ENCODE assay signal across 25 mouse cellular contexts in the genomic region with DNA sequence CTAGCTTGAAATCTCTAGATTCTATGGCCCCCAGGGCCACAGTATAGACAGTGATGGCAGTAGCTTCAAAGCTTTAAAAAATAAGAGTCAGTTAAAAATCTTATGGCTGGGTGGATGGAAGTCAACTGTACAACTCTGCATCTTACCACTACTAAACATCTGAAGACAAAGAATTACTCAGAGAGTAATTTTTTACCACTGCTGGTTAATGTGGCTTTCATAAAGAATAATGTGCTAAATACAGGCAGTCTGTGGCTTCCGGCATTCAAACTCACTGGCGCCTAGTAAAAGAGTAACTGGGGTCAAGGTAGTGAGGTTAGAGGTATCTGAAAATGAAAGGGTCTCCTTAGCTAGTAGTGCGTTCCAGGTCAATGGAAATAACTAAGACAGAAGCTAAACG.
DNase-seq lines count a peak whose midpoint lies in the region; ATAC-seq and TF ChIP-seq lines count a peak whose summit lies in the region.
"Had no signal": no experiment of that assay in that cellular context is flagged by ENCODE, and none has a peak within 500 bp of the region (broad histone marks: within the 10 kb centered on the region; RNA-seq: fewer than 3 reads in every experiment).

No protein-coding gene starts in this region.

- peaks cover 48% of the 10 kb centered on the region for H3K27me3 ChIP-seq in kidney, embryonic 15.5 days
- peaks cover 29% of the 10 kb centered on the region for H3K27me3 ChIP-seq in Patski
- peaks cover 3% of the 10 kb centered on the region; the same call in 1 of the 2 replicates for H3K27me3 ChIP-seq in hindbrain, postnatal 0 days (ENCODE audit: insufficient read depth, low read length)

- in situ Hi-C loops in Patski (cut with MboI; ENCODE audit: low pct_unique_long_range_greater_than_20kb): no loop called here

- no peak overlapping the region for H3K27ac ChIP-seq in kidney, embryonic 15.5 days
- no peak overlapping the region for H3K27ac ChIP-seq in hindbrain, postnatal 0 days
- H3K27ac ChIP-seq: embryonic facial prominence, embryonic 10.5 days; embryonic facial prominence, embryonic 13.5 days; forebrain, embryonic 12.5 days; hindbrain, embryonic 12.5 days; hindbrain, embryonic 15.5 days had no signal

- POLR2A ChIA-PET in Patski (lab: Charles Lee): no interaction called here

- H3K4me3 ChIP-seq in kidney, embryonic 15.5 days (replicated peaks): no peak overlapping the region
- H3K4me3 ChIP-seq in hindbrain, postnatal 0 days (ENCODE audit: low read length): no peak overlapping the region
- H3K4me3 ChIP-seq: embryonic facial prominence, embryonic 10.5 days; embryonic facial prominence, embryonic 13.5 days; erythroblast, embryonic 14.5 days; forebrain, embryonic 12.5 days; hindbrain, embryonic 12.5 days; hindbrain, embryonic 15.5 days had no signal

- no peak overlapping the region for H3K4me2 ChIP-seq in kidney, embryonic 15.5 days
- H3K4me2 ChIP-seq in hindbrain, postnatal 0 days (ENCODE audit: low read depth, low read length): no peak overlapping the region
- H3K4me2 ChIP-seq: embryonic facial prominence, embryonic 13.5 days; forebrain, embryonic 12.5 days; heart, embryonic 11.5 days; hindbrain, embryonic 12.5 days; hindbrain, embryonic 15.5 days had no signal

- no peaks in the 10 kb centered on the region for H3K4me1 ChIP-seq in kidney, embryonic 15.5 days
- H3K4me1 ChIP-seq in hindbrain, postnatal 0 days (ENCODE audit: insufficient read depth, low read length): no peaks in the 10 kb centered on the region
- H3K4me1 ChIP-seq: embryonic facial prominence, embryonic 10.5 days; forebrain, embryonic 12.5 days; hindbrain, embryonic 12.5 days; hindbrain, embryonic 15.5 days had no signal

- DNase-seq in kidney, adult 9 months: peak; percentile 13
- DNase-seq in CD4-positive, CD25-positive, alpha-beta regulatory T cell, adult 2 months (ENCODE audit: low read depth, low spot score): peak; percentile 4
- DNase-seq in Patski (ENCODE audit: low read depth, low spot score): no peak
- DNase-seq in hindbrain, postnatal 0 days (ENCODE audit: low spot score): no peak
- DNase-seq in gastrocnemius, postnatal 10 days: no peak
- no peak for DNase-seq in layer of hippocampus, adult 9-11 months
- DNase-seq: adrenal gland, postnatal 10 days; adrenal gland, postnatal 36 days; B cell, adult 2 months; cerebellum, adult 18-20 months; cerebellum, postnatal 10 days; cerebellum, postnatal 36 days; embryo, embryonic 11 days; gastrocnemius, postnatal 14 days; heart, adult 11 months had no signal

- no peaks in the 10 kb centered on the region for H3K36me3 ChIP-seq in kidney, embryonic 15.5 days
- H3K36me3 ChIP-seq in hindbrain, postnatal 0 days (ENCODE audit: insufficient read depth, low read length): no peaks in the 10 kb centered on the region
- H3K36me3 ChIP-seq: embryonic facial prominence, embryonic 10.5 days; embryonic facial prominence, embryonic 13.5 days; forebrain, embryonic 12.5 days; hindbrain, embryonic 12.5 days; hindbrain, embryonic 15.5 days had no signal

- no peak overlapping the region for H3K9ac ChIP-seq in kidney, embryonic 15.5 days
- no peak overlapping the region for H3K9ac ChIP-seq in hindbrain, postnatal 0 days (replicated peaks; ENCODE audit: low read length)
- H3K9ac ChIP-seq: embryonic facial prominence, embryonic 13.5 days; forebrain, embryonic 12.5 days; hindbrain, embryonic 12.5 days; hindbrain, embryonic 15.5 days had no signal

- 66% methylated on average over 4 of the region's 4 CpGs for WGBS in kidney, embryonic 15.5 days
- WGBS in hindbrain, postnatal 0 days: 81% methylated on average over 4 of the region's 4 CpGs

- TF ChIP-seq CTCF in Patski (IDR thresholded peaks at IDR 0.05): no peak
- TF ChIP-seq CTCF in hindbrain, postnatal 0 days (IDR thresholded peaks at IDR 0.05; ENCODE audit: low read depth): no peak

- CTCF ChIA-PET in Patski (lab: Charles Lee): interaction anchor here (1.6 kb wide), 1 partner anchor 43 kb away, joined by 4 read pairs; no protein-coding TSS in a partner anchor

- H3K9me3 ChIP-seq in kidney, embryonic 15.5 days (replicated peaks): no peaks in the 10 kb centered on the region
- no peaks in the 10 kb centered on the region for H3K9me3 ChIP-seq in hindbrain, postnatal 0 days (ENCODE audit: low read length)
- H3K9me3 ChIP-seq: embryonic facial prominence, embryonic 10.5 days; embryonic facial prominence, embryonic 13.5 days; forebrain, embryonic 12.5 days; hindbrain, embryonic 12.5 days; hindbrain, embryonic 15.5 days had no signal

- ATAC-seq in kidney, embryonic 15.5 days (replicated peaks; ENCODE audit: low FRiP score): no peak
- peak; percentile 44 for ATAC-seq in Patski
- ATAC-seq in inflammation-experienced regulatory T-cells, adult 6 months: peak; percentile 61
- no peak for ATAC-seq in hindbrain, postnatal 0 days
- ATAC-seq: forebrain, embryonic 16.5 days had no signal

Comparison
In these comparisons a context has a peak if more than half of its experiments do, and no peak if none do; other contexts are left out.
1. DNase-seq: peak in kidney, adult 9 months (single experiment) and CD4-positive, CD25-positive, alpha-beta regulatory T cell, adult 2 months (single experiment); none in Patski (single experiment), hindbrain, postnatal 0 days (single experiment), gastrocnemius, postnatal 10 days (single experiment) and layer of hippocampus, adult 9-11 months (single experiment).
2. ATAC-seq: peak in Patski (single experiment) and inflammation-experienced regulatory T-cells, adult 6 months (single experiment); none in kidney, embryonic 15.5 days (single experiment) and hindbrain, postnatal 0 days (single experiment).